Mouse (Mus musculus) gastrocnemius, postnatal 10 days (tissue): ENCODE data around the gene Arl5c. TPM values are rescaled to one million over a fixed set of nuclear protein-coding genes. Genes with fewer than 3 reads are reported as not detected.

Source experiments
- DNase-seq: peaks from one replicate; pipeline ENCODE4 v3.0.0; 2021; ENCODE audit warnings: mixed read lengths
- long read RNA-seq, 2 experiments: library from polyadenylated mRNA; stranded (forward); transcript quantifications; one replicate each; pipeline ENCODE4 v2.0.0; 2021
- total RNA-seq, 2 experiments: library from RNA; stranded (reverse); gene quantifications; 2 replicates each; pipeline ENCODE4 v1.2.3; 2021

Gene Arl5c
- total RNA-seq, result 1 to 10 TPM in 1 of 2 experiments, under 1 TPM in 1; 0.82 to 1.8 TPM
- long read RNA-seq, experiment 1, result 0 reads
- long read RNA-seq, experiment 2, partial matches to known transcripts, result 0 of 1 reads
- long read RNA-seq, experiment 2, other reads (novel, unspliced or antisense), result 1 of 1 reads

GRCm38 (mm10) chr11:97995564-97996288 lies at the start of gene Arl5c:
Gene Arl5c, minus strand, starts transcription at chr11:97996181.
- DNase-seq, result peak; percentile 54

DNA sequence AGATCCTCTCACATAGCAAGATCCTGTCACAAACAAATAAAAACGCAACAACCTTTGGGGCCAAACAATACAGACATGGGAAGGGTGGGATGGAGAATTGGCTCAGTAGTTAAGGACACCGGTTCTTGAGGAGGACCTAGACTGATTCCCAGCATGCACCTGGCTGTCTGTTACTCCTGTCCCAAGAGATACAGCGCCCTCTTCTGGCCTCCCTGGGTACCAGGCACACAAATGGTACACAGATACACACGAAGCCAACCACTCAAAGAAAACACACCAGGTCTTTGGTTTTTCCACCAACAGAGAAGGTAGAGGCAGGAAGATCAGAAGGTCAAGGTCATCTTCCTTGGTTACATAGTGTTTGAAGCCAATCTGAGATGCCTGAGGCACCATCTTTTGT lies 49.6 kb upstream of the Arl5c start:
- no peak for DNase-seq

GRCm38 (mm10) chr11:98044074-98044473 lies 48.1 kb upstream of the Arl5c start:
- DNase-seq, result no peak

- no peak for DNase-seq
These were observed 46.8 kb upstream of the Arl5c start for GRCm38 (mm10) chr11:98042741-98043140.

DNA sequence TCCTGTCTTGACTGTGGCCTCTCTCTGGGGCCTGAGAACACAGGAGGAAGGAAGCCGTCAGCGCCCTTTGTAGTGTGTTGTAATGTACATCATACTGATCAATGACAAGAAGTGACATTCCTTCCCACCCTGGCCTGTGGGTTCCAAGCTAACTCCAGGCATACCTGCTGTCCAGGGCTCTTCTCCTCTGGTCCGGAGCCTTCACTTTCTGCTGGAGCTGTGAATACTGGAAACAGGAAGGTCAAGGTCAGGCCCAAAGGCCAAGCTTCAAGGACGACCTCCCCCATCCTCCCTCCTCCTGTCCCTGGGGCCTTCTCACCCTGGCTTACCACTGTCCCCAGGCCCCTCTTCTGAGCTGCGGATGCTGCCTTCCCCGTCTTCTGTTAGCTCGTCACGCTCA lies 45.0 kb upstream of the Arl5c start:
- no peak for DNase-seq

GRCm38 (mm10) chr11:98037871-98038270 lies 41.9 kb upstream of the Arl5c start:
- DNase-seq, result no peak

GRCm38 (mm10) chr11:98035977-98036377 lies 40.0 kb upstream of the Arl5c start:
- DNase-seq, result peak; percentile 41

GRCm38 (mm10) chr11:98034840-98035239 lies 38.9 kb upstream of the Arl5c start:
- DNase-seq, result peak; percentile 12

GRCm38 (mm10) chr11:98034061-98034460 lies 38.1 kb upstream of the Arl5c start:
- DNase-seq, result no peak

- DNase-seq, result peak; percentile 84
These were observed 35.4 kb upstream of the Arl5c start for GRCm38 (mm10) chr11:98031443-98031770.

- DNase-seq, result no peak
These were observed 34.9 kb upstream of the Arl5c start for GRCm38 (mm10) chr11:98030701-98031442.

DNA sequence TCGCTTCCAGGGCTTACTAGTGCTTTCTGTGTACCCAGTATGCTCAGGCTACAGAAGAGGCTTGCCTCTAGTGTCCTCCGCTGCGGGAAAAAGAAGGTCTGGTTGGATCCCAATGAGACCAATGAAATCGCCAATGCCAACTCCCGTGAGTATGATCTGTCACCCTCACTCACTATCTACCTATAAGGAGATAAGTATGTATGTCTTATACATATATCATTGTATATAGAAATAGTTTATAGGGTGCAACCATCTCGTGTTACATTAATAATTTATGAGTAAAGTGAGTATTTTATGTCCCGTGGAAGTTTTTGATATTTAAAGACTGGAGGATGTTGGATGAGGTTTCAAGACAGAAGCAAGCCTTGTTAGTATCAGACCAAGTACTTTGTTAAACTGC lies 31.8 kb upstream of the Arl5c start:
- DNase-seq, result no peak

DNA sequence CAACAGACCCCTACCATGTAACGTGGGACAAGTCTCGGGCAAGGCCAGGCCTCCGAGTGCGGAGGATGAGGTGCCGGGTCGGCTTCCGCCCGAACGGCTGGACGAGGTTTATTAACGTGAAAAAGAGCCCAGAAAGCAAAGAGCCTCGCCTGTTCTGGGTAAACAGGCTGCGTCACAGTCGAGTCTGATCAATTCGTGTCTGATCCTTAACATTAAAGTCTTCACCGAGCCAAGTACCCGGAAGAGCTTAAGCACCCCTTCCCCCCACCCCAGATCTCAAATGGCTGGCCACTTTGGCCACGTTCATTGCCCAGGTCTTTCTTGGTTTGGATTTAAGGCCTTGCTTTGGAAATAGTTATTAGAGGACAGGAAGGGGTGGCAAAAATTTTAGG lies 31.3 kb upstream of the Arl5c start:
- DNase-seq, result no peak

DNA sequence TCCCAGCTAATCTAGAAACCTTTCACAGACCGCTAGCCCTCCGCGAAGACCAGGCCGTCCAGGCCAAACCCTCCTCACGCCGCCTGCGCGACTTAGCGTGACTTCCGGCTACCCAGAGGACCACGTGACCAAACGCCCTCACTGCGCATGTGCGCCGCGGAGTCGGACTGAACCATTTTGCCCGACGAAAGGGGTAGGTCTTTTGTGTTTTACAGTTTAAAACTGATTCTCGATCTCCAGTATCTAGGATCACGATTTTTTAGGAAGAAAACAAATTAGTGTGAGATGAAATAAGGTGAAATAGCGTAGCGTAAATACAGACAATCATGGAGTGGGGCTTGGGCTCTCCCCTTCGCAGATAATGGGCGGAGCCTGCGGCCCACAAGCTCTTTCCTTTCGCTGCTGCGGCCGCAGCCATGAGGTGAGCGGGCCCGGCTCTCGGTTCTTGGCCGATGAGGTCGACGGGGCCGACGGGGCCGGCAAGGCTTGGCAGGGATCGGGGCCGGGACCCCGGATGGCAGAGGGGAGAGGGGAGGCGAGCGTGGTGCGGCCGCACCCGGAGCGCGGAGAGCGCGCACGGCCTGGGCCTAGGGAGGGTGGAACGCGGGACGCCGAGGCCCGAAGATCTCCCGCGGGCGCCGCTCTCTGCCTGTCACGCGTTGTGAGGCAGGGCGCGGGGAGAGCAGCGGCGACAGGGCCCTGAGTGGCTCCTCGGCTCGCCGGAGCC lies 30.8 kb upstream of the Arl5c start, which contains the start of gene Rpl19:
Gene Rpl19 (plus strand): TSS at position 141 of the 727 bp plus-strand sequence.
- peak; percentile 93 for DNase-seq

- no peak for DNase-seq
These were observed 30.2 kb upstream of the Arl5c start for GRCm38 (mm10) chr11:98026248-98026569.

DNA sequence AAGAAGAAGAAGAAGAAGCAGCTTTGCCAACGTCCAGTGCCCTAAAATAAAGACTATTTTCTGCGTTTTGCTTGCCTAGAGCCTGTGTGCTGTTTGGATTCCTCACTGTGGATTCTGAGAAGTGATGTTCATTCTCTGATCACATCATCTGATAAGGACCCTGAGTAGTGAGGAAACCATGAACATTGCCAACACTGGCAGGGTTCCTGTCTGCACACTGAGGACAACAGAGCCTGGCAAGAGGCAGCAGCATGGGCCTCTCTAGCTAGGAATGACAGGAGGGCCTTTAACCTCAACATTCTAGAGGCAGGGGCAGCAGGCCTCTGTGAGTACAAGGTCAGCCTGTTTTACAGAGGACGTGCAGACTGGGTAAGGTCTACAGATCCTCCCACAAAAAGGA lies 28.5 kb upstream of the Arl5c start:
- DNase-seq, result no peak

DNA sequence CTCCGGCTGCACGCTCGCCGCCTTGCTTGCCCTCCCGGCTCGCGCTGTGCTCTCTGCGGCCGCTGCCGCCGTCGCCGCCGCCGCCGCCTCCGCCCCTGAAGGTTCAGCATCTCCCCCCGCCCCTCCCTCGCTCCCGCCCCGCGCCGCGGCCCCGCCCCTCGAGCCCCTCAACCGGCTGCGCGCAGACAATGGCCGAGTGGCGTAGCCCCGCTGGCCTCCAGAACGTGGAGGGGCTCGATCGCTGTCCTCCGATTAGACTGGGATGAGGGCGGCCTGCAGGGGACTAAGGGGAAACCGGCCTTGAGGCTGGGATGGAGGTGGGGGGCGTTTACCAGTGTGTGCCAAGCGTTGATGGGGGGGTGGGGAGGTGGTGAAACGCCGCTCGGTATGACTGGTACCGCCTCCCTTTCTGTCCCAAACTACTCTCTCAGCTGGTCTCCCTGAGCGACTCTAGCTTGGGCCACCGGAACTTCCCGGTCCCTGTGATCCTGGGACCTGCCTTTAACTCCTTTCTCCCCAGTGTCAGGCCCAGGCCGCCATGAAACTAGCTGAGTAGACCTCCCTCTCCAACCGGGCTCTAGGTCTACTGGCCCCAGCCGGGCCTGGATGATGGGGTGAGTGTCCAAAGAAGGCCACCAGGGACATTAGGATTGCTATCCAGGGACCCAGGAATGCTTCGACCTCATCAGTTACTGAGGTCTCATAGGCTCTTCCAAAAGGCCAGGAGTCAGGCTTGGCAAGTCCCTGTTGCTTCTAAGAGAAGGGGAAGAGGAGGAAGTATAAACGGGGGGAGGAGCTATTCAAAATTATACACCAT lies 26.8 kb upstream of the Arl5c start, which contains the start of gene Cacnb1:
Gene Cacnb1 (minus strand): TSS at position 480 of the 817 bp plus-strand sequence.
- DNase-seq, result peak; percentile 78

- no peak for DNase-seq
These were observed 26.2 kb upstream of the Arl5c start for GRCm38 (mm10) chr11:98022253-98022554.

DNA sequence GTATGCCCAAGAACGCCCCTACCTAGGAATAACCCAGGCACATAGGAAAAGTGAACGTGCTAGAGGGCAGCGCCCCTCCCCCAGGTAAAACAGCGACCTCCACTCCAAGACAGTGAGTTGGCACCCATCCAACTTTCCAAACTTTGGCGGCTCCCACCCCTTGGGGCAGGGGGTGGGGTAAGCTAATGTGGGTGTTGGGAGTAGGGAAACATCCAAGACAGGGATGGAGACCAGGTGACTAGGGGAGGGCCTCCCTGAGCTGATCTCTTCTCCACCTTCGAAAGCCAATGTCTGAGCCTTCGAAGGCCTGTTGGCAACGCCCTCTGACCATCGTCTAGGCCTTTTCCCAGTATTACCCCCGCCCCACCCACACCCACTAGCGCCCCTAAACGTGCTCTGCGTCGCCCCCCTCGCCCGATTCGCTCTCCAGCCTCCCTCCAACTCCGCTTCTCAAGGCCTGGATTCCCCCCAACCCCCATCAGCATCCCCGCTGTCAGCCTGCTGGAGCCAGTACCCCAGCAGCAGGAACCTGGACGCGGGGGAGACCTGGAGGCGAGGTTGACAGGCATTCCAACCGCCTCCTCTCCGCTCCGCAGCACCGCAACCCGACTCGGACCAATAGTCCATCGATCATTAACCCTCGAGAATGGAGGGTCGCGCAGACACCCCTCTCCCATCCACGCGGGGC lies 25.7 kb upstream of the Arl5c start:
- peak; percentile 49 for DNase-seq

GRCm38 (mm10) chr11:98021118-98021517 lies 25.1 kb upstream of the Arl5c start:
- no peak for DNase-seq

DNA sequence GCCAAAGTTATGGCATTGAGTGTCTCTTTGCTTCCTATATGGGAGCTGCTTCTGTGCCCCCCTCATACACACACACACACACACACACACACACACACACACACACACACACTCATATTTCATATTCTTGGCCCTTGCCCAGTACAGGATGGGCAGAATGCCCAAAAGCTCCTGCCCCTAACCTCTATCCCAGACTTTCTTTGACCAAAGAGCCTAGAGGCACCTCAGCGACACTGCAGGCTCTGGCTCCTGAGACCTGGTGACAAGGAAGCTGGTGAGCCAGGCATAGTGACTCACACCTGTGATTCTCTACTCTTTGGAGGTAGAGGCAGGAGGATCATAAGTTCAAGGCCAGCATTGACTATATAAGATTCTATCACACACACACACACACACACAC lies 24.7 kb upstream of the Arl5c start:
- DNase-seq, result no peak
